ENCODE assay signal across 8 mouse cellular contexts in genomic region chr13:117024127-117024915, GRCm38 (mm10). TPM values are rescaled to one million over a fixed set of nuclear protein-coding genes. Genes with fewer than 3 reads are reported as not detected.
A peak's percentile ranks its signal among the peaks of the same experiment; 100 is the strongest.
DNase-seq lines count a peak whose midpoint lies in the region; ATAC-seq lines count a peak whose summit lies in the region.

No protein-coding gene starts in this region.

- peak overlapping the region; percentile 82 for H3K9ac ChIP-seq in intestine, embryonic 16.5 days (ENCODE audit: low read depth, low read length)
- peak overlapping the region; percentile 91 for H3K9ac ChIP-seq in midbrain, embryonic 11.5 days (ENCODE audit: low read length)

- H3K4me2 ChIP-seq in intestine, embryonic 16.5 days (ENCODE audit: low read depth, low read length) = peak overlapping the region; percentile 96
- H3K4me2 ChIP-seq in midbrain, embryonic 11.5 days = peak overlapping the region; percentile 77

- peak overlapping the region; percentile 81 for H3K4me3 ChIP-seq in intestine, embryonic 16.5 days (ENCODE audit: low read length)
- peak overlapping the region; percentile 85 for H3K4me3 ChIP-seq in limb, embryonic 10.5 days
- H3K4me3 ChIP-seq in midbrain, embryonic 11.5 days (ENCODE audit: low read depth, low read length) = peak overlapping the region; percentile 74

- H3K9me3 ChIP-seq in intestine, embryonic 16.5 days (ENCODE audit: control insufficient read depth, low read length) = no peaks in the 10 kb centered on the region
- no peaks in the 10 kb centered on the region for H3K9me3 ChIP-seq in limb, embryonic 10.5 days (replicated peaks)
- H3K9me3 ChIP-seq in midbrain, embryonic 11.5 days (ENCODE audit: control insufficient read depth, low read length) = no peaks in the 10 kb centered on the region

- peak; percentile 32 for DNase-seq in adipocyte (ENCODE audit: low spot score)
- peak; percentile 28 to 43 for DNase-seq in gastrocnemius, postnatal 36 days
- DNase-seq in limb, embryonic 10.5 days (ENCODE audit: low spot score) = peak; percentile 87
- no peak for DNase-seq in midbrain, embryonic 11.5 days (ENCODE audit: low spot score, missing footprints)
- DNase-seq in skeletal muscle tissue, adult 2 months (ENCODE audit: low read depth, low spot score) = peak; percentile 38

- peak overlapping the region; percentile 80 for H3K27ac ChIP-seq in intestine, embryonic 16.5 days (ENCODE audit: low read length)
- peak overlapping the region; percentile 98 for H3K27ac ChIP-seq in limb, embryonic 10.5 days
- H3K27ac ChIP-seq in midbrain, embryonic 11.5 days (ENCODE audit: low read depth, low read length) = peak overlapping the region; percentile 80

- intact Hi-C loops in gastrocnemius, postnatal 36 days (cut with DNase I) = loop anchor here (5.0 kb wide), 1 partner anchor 82 kb away; no protein-coding TSS in a partner anchor

- no peaks in the 10 kb centered on the region for H3K27me3 ChIP-seq in intestine, embryonic 16.5 days (replicated peaks; ENCODE audit: control insufficient read depth, insufficient read depth, low read length)
- peaks cover 18% of the 10 kb centered on the region for H3K27me3 ChIP-seq in limb, embryonic 10.5 days (ENCODE audit: low read depth, poor library complexity, severe bottlenecking)
- H3K27me3 ChIP-seq in midbrain, embryonic 11.5 days (ENCODE audit: control insufficient read depth, insufficient read depth, low read length) = peaks cover 2% of the 10 kb centered on the region; the same call in 1 of the 2 replicates

- WGBS in intestine, embryonic 16.5 days = under 1% methylated on average over 60 of the region's 64 CpGs
- WGBS in limb, embryonic 10.5 days = under 1% methylated on average over 64 of the region's 64 CpGs
- WGBS in midbrain, embryonic 11.5 days = 0% methylated on average over 44 of the region's 64 CpGs

- H3K36me3 ChIP-seq in intestine, embryonic 16.5 days (ENCODE audit: control insufficient read depth, insufficient read depth, low read length) = no peaks in the 10 kb centered on the region
- H3K36me3 ChIP-seq in limb, embryonic 10.5 days = no peaks in the 10 kb centered on the region
- no peaks in the 10 kb centered on the region for H3K36me3 ChIP-seq in midbrain, embryonic 11.5 days (ENCODE audit: control insufficient read depth, insufficient read depth, low read length)

- H3K4me1 ChIP-seq in intestine, embryonic 16.5 days (ENCODE audit: control insufficient read depth, insufficient read depth, low read length) = 0 out of 2 replicates have a peak, but pooled peaks cover 3% of the 10 kb centered on the region
- H3K4me1 ChIP-seq in limb, embryonic 10.5 days = peaks cover 28% of the 10 kb centered on the region
- H3K4me1 ChIP-seq in midbrain, embryonic 11.5 days (ENCODE audit: control insufficient read depth, insufficient read depth, low read length) = no peaks in the 10 kb centered on the region; the same call in 1 of the 2 replicates

- ATAC-seq in common myeloid progenitor, adult 5-6 weeks (replicated peaks; ENCODE audit: low read depth, poor library complexity, severe bottlenecking) = peak; percentile 23
- peak; percentile 88 for ATAC-seq in intestine, embryonic 16.5 days
- ATAC-seq in midbrain, embryonic 11.5 days (ENCODE audit: low FRiP score) = peak; percentile 92
- no peak for ATAC-seq in erythroid progenitor cell, adult 5-6 weeks (replicated peaks; ENCODE audit: low FRiP score, poor library complexity, severe bottlenecking)

RNA-seq across cellular contexts. Expression of gene Parp8, which starts 1.0 kb away (rescaled TPM):
- 98.3 and 107 TPM in 2 replicates for total RNA-seq in common myeloid progenitor, adult 5-6 weeks (2017)
- 10 to 100 TPM; 12.3 to 14.3 TPM for total RNA-seq in gastrocnemius, postnatal 36 days (2021)
- polyA plus RNA-seq in intestine, embryonic 16.5 days (2015; fragmentation: Nextera tagmentation; extraction: Ambion mirVana) = 6.3 and 6.5 TPM in 2 replicates
- 11.1 and 14.7 TPM in 2 replicates for polyA plus RNA-seq in limb, embryonic 10.5 days (2016; fragmentation: Nextera tagmentation; extraction: Ambion mirVana)
- polyA plus RNA-seq in midbrain, embryonic 11.5 days (2014; fragmentation: Nextera tagmentation; extraction: Ambion mirVana) = 13.3 and 15.1 TPM in 2 replicates
- 9.7 and 22.6 TPM in 2 replicates for total RNA-seq in erythroid progenitor cell, adult 5-6 weeks (2015; ENCODE audit: low replicate concordance)
- total RNA-seq in erythroid progenitor cell, adult 5-6 weeks (2017; ENCODE audit: low replicate concordance) = 7.1 and 11.2 TPM in 2 replicates
